In genomic region chr11:31949331-31949785, GRCm38 (mm10) we compare ENCODE assay signal across 8 mouse cellular contexts. TPM values are rescaled to one million over a fixed set of nuclear protein-coding genes. Genes with fewer than 3 reads are reported as not detected.
DNase-seq lines count a peak whose midpoint lies in the region; ATAC-seq and TF ChIP-seq lines count a peak whose summit lies in the region.

No protein-coding gene starts in this region.

- H3K27me3 ChIP-seq in ES-Bruce4 (ENCODE audit: control insufficient read depth, insufficient read depth, low read length, poor library complexity, severe bottlenecking): no peaks in the 10 kb centered on the region
- peaks cover 8% of the 10 kb centered on the region; the same call in 1 of the 2 replicates for H3K27me3 ChIP-seq in embryonic facial prominence, embryonic 15.5 days
- peaks cover 8% of the 10 kb centered on the region; the same call in 1 of the 2 replicates for H3K27me3 ChIP-seq in liver, postnatal 0 days (ENCODE audit: insufficient read depth, low read length)
- no peaks in the 10 kb centered on the region for H3K27me3 ChIP-seq in neural tube, embryonic 14.5 days (ENCODE audit: control insufficient read depth, insufficient read depth, low read length)
- no peaks in the 10 kb centered on the region for H3K27me3 ChIP-seq in thymus, adult 2 months (ENCODE audit: control insufficient read depth, insufficient read depth, low read length)

- no peaks in the 10 kb centered on the region for H3K9me3 ChIP-seq in ES-Bruce4 (replicated peaks; ENCODE audit: control insufficient read depth, insufficient read depth, low read length, poor library complexity, severe bottlenecking)
- H3K9me3 ChIP-seq in embryonic facial prominence, embryonic 15.5 days (replicated peaks): no peaks in the 10 kb centered on the region
- H3K9me3 ChIP-seq in liver, postnatal 0 days (ENCODE audit: low read length): no peaks in the 10 kb centered on the region
- no peaks in the 10 kb centered on the region for H3K9me3 ChIP-seq in neural tube, embryonic 14.5 days (ENCODE audit: control insufficient read depth, low read length)

- no peaks in the 10 kb centered on the region for H3K36me3 ChIP-seq in ES-Bruce4 (ENCODE audit: control insufficient read depth, insufficient read depth, low read length, poor library complexity, severe bottlenecking)
- H3K36me3 ChIP-seq in embryonic facial prominence, embryonic 15.5 days: no peaks in the 10 kb centered on the region
- H3K36me3 ChIP-seq in liver, postnatal 0 days (replicated peaks; ENCODE audit: insufficient read depth, low read length): no peaks in the 10 kb centered on the region
- no peaks in the 10 kb centered on the region for H3K36me3 ChIP-seq in neural tube, embryonic 14.5 days (ENCODE audit: control insufficient read depth, insufficient read depth, low read length)
- H3K36me3 ChIP-seq in thymus, adult 2 months (ENCODE audit: control insufficient read depth, insufficient read depth, low read length): no peaks in the 10 kb centered on the region

- H3K4me2 ChIP-seq in embryonic facial prominence, embryonic 15.5 days (replicated peaks): peak overlapping the region; percentile 60
- peak overlapping the region; percentile 90 for H3K4me2 ChIP-seq in liver, postnatal 0 days (ENCODE audit: low read depth, low read length)
- H3K4me2 ChIP-seq in neural tube, embryonic 14.5 days (ENCODE audit: low read depth, low read length): peak overlapping the region; percentile 51

- no peak for TF ChIP-seq EP300 in ES-Bruce4 (IDR thresholded peaks at IDR 0.05; ENCODE audit: insufficient read depth, low read depth, low read length)
- peak; percentile 34; the same call in 1 of the 2 replicates for TF ChIP-seq EP300 in liver, postnatal 0 days (IDR thresholded peaks at IDR 0.05; ENCODE audit: low read depth)

- DNase-seq in heart, postnatal 10 days: peak; percentile 82 to 90
- peak; percentile 77 to 82 for DNase-seq in kidney, postnatal 4 days
- peak; percentile 71 for DNase-seq in liver, postnatal 0 days
- DNase-seq in thymus, adult 2 months: peak; percentile 73

- no peak for TF ChIP-seq POLR2A in ES-Bruce4 (IDR thresholded peaks at IDR 0.05; ENCODE audit: insufficient read depth, low read length)
- TF ChIP-seq POLR2A in bone marrow, adult 2 months (IDR thresholded peaks at IDR 0.05; ENCODE audit: borderline replicate concordance, control insufficient read depth, low read depth, low read length): no peak
- TF ChIP-seq POLR2A in thymus, adult 2 months (IDR thresholded peaks at IDR 0.05; ENCODE audit: control insufficient read depth, extremely low read depth, insufficient read depth, low read length, poor library complexity): no peak

- TF ChIP-seq CTCF in ES-Bruce4 (IDR thresholded peaks at IDR 0.05; ENCODE audit: low read depth, low read length): no peak
- peak; percentile 14; the same call in 1 of the 2 replicates for TF ChIP-seq CTCF in bone marrow, adult 2 months (IDR thresholded peaks at IDR 0.05; ENCODE audit: control insufficient read depth, insufficient read depth, low read length)
- peak; percentile 86 for TF ChIP-seq CTCF in liver, postnatal 0 days (IDR thresholded peaks at IDR 0.05; ENCODE audit: low read depth)
- no peak for TF ChIP-seq CTCF in thymus, adult 2 months (IDR thresholded peaks at IDR 0.05; ENCODE audit: borderline replicate concordance, control insufficient read depth, extremely low read depth, insufficient read depth, low read length, poor library complexity)

- no peak overlapping the region for H3K9ac ChIP-seq in ES-Bruce4 (ENCODE audit: low read depth, poor library complexity, severe bottlenecking)
- peak overlapping the region; percentile 29; the same call in 1 of the 2 replicates for H3K9ac ChIP-seq in embryonic facial prominence, embryonic 15.5 days
- H3K9ac ChIP-seq in liver, postnatal 0 days (replicated peaks): peak overlapping the region; percentile 35
- H3K9ac ChIP-seq in neural tube, embryonic 14.5 days (replicated peaks; ENCODE audit: low read depth, low read length): peak overlapping the region; percentile 41; the same call in 1 of the 2 replicates

- intact Hi-C loops in heart, postnatal 10 days (cut with DNase I): loop anchor here (1.0 to 5.0 kb wide), 3 partner anchors 77 to 274 kb away; partner anchors contain the start of gene Cpeb4

- H3K4me1 ChIP-seq in ES-Bruce4 (ENCODE audit: control insufficient read depth, insufficient read depth, low read length): peaks cover 2% of the 10 kb centered on the region
- H3K4me1 ChIP-seq in bone marrow, adult 2 months (ENCODE audit: control insufficient read depth, insufficient read depth, low read length): peaks cover 3% of the 10 kb centered on the region
- H3K4me1 ChIP-seq in embryonic facial prominence, embryonic 15.5 days: peaks cover 10% of the 10 kb centered on the region
- H3K4me1 ChIP-seq in liver, postnatal 0 days (ENCODE audit: insufficient read depth): peaks cover 12% of the 10 kb centered on the region
- H3K4me1 ChIP-seq in neural tube, embryonic 14.5 days (ENCODE audit: control insufficient read depth, insufficient read depth, low read length): peaks cover 3% of the 10 kb centered on the region; the same call in 1 of the 2 replicates
- H3K4me1 ChIP-seq in thymus, adult 2 months (replicated peaks; ENCODE audit: control insufficient read depth, insufficient read depth, low read length): peaks cover 24% of the 10 kb centered on the region

- WGBS in bone marrow, adult 2 months: 3% methylated on average over 17 of the region's 17 CpGs
- WGBS in embryonic facial prominence, embryonic 15.5 days: 3% methylated on average over 17 of the region's 17 CpGs
- 1% methylated on average over 17 of the region's 17 CpGs for WGBS in liver, postnatal 0 days (ENCODE audit: insufficient replicate concordance)
- WGBS in neural tube, embryonic 14.5 days: 3% methylated on average over 17 of the region's 17 CpGs
- WGBS in thymus, adult 2 months: 3% methylated on average over 17 of the region's 17 CpGs

- H3K4me3 ChIP-seq in ES-Bruce4 (ENCODE audit: low read depth, low read length): peak overlapping the region; percentile 54
- H3K4me3 ChIP-seq in bone marrow, adult 2 months (replicated peaks; ENCODE audit: control insufficient read depth, low read depth, low read length): peak overlapping the region; percentile 62
- peak overlapping the region; percentile 47 for H3K4me3 ChIP-seq in embryonic facial prominence, embryonic 15.5 days (replicated peaks)
- H3K4me3 ChIP-seq in liver, postnatal 0 days (ENCODE audit: low read depth, low read length): peak overlapping the region; percentile 53
- peak overlapping the region; percentile 36 for H3K4me3 ChIP-seq in neural tube, embryonic 14.5 days (ENCODE audit: low read depth, low read length)
- peak overlapping the region; percentile 43 for H3K4me3 ChIP-seq in thymus, adult 2 months (ENCODE audit: control insufficient read depth, insufficient read depth, low read length)

- H3K27ac ChIP-seq in ES-Bruce4 (ENCODE audit: insufficient read depth, low read length): no peak overlapping the region
- no peak overlapping the region for H3K27ac ChIP-seq in bone marrow, adult 2 months (ENCODE audit: control insufficient read depth, insufficient read depth, low read depth, low read length, poor library complexity)
- H3K27ac ChIP-seq in embryonic facial prominence, embryonic 15.5 days (replicated peaks): no peak overlapping the region
- H3K27ac ChIP-seq in liver, postnatal 0 days (ENCODE audit: low read depth): no peak overlapping the region
- H3K27ac ChIP-seq in neural tube, embryonic 14.5 days (ENCODE audit: low read depth, low read length): no peak overlapping the region
- H3K27ac ChIP-seq in thymus, adult 2 months (ENCODE audit: control insufficient read depth, insufficient read depth, low read length): peak overlapping the region; percentile 57; the same call in 1 of the 2 replicates

- no peak; the same call in 1 of the 2 replicates for ATAC-seq in embryonic facial prominence, embryonic 15.5 days (ENCODE audit: insufficient number of reproducible peaks, low FRiP score, low TSS enrichment, low read depth)
- ATAC-seq in liver, postnatal 0 days: peak; percentile 66
- peak; percentile 89 for ATAC-seq in neural tube, embryonic 14.5 days (ENCODE audit: low read depth)

RNA-seq across cellular contexts. Expression of gene 4930524B15Rik, which starts 16.0 kb away (rescaled TPM):
- not detected in 2 replicates for polyA plus RNA-seq in ES-Bruce4 (2011; ENCODE audit: insufficient read depth, insufficient read length, low read depth, missing spikeins)
- polyA plus RNA-seq in bone marrow, adult 2 months (2011; ENCODE audit: insufficient read depth, insufficient read length, low replicate concordance, missing spikeins): not detected in 2 replicates
- polyA plus RNA-seq in embryonic facial prominence, embryonic 15.5 days (2015; fragmentation: Nextera tagmentation; extraction: Ambion mirVana): not detected in 2 replicates
- total RNA-seq in heart, postnatal 10 days (2021): not detected
- not detected in 2 replicates for polyA plus RNA-seq in liver, postnatal 0 days (2015; fragmentation: Nextera tagmentation; extraction: Ambion mirVana)
- 0.16 and 0.52 TPM in 2 replicates for polyA plus RNA-seq in neural tube, embryonic 14.5 days (2014; fragmentation: Nextera tagmentation; extraction: Ambion mirVana)
- polyA plus RNA-seq in thymus, adult 2 months (2012; rRNA removed): 0.12 TPM in 1 of 2 replicates, not detected in the other

RNA-seq across cellular contexts. Expression of gene Nsg2, which starts 50.9 kb away (rescaled TPM):
- polyA plus RNA-seq in ES-Bruce4 (2011; ENCODE audit: insufficient read depth, insufficient read length, low read depth, missing spikeins): not detected in 2 replicates
- 0.57 and 2.5 TPM in 2 replicates for polyA plus RNA-seq in bone marrow, adult 2 months (2011; ENCODE audit: insufficient read depth, insufficient read length, low replicate concordance, missing spikeins)
- 4.6 and 7.7 TPM in 2 replicates for polyA plus RNA-seq in embryonic facial prominence, embryonic 15.5 days (2015; fragmentation: Nextera tagmentation; extraction: Ambion mirVana)
- 1 to 10 TPM; 1.7 to 3.0 TPM for total RNA-seq in heart, postnatal 10 days (2021)
- polyA plus RNA-seq in liver, postnatal 0 days (2015; fragmentation: Nextera tagmentation; extraction: Ambion mirVana): 0.06 TPM in 1 of 2 replicates, not detected in the other
- 143 and 156 TPM in 2 replicates for polyA plus RNA-seq in neural tube, embryonic 14.5 days (2014; fragmentation: Nextera tagmentation; extraction: Ambion mirVana)
- 299 and 344 TPM in 2 replicates for polyA plus RNA-seq in thymus, adult 2 months (2012; rRNA removed)

Comparison
In these comparisons a context has a peak if more than half of its experiments do, and no peak if none do; other contexts are left out.
1. CTCF ChIP-seq: peak in bone marrow, adult 2 months (single experiment) and liver, postnatal 0 days (single experiment); none in ES-Bruce4 (single experiment) and thymus, adult 2 months (single experiment).
2. RNA of gene Nsg2, which starts 50.9 kb away (polyA plus RNA-seq): 299 to 344 TPM in thymus, adult 2 months and 143 to 156 TPM in neural tube, embryonic 14.5 days; 4.6 to 7.7 TPM in embryonic facial prominence, embryonic 15.5 days, 0.57 to 2.5 TPM in bone marrow, adult 2 months, not detected in ES-Bruce4 and 0.06 TPM in liver, postnatal 0 days; every median in the first group is over 10 times any median in the second.
3. Peak in every context shown above with its lines, with median percentiles within 50 percentile points of each other: H3K4me3 ChIP-seq, H3K4me2 ChIP-seq and DNase-seq.